Mouse (Mus musculus) lung, postnatal 0 days (tissue): Measurements from ENCODE around the gene Tubal3.

Source experiments
- CTCF ChIP-seq: IDR thresholded peaks from 2 replicates; pipeline ENCODE4 v1.5.1; 2016; ENCODE audit warnings: antibody characterized with exemption, mild to moderate bottlenecking
- EP300 ChIP-seq: IDR thresholded peaks from 2 replicates; pipeline ENCODE4 v1.6.1; 2016; ENCODE audit warnings: antibody characterized with exemption, mild to moderate bottlenecking, control low read depth

GRCm38 (mm10) chr13:3877185-3877584, 40.9 kb upstream of the Tubal3 start:
- TF ChIP-seq EP300 (no peak), CTCF (no peak)
